Mouse (Mus musculus) heart, postnatal 0 days (tissue): ENCODE measurements around the gene Dcps.

Experiments
- CTCF ChIP-seq: IDR thresholded peaks from 2 replicates; pipeline ENCODE4 v1.5.1; 2016; ENCODE audit warnings: antibody characterized with exemption, control low read depth, low read depth
- EP300 ChIP-seq: IDR thresholded peaks from 2 replicates; pipeline ENCODE4 v1.6.1; 2016; ENCODE audit warnings: antibody characterized with exemption, low read depth

DNA sequence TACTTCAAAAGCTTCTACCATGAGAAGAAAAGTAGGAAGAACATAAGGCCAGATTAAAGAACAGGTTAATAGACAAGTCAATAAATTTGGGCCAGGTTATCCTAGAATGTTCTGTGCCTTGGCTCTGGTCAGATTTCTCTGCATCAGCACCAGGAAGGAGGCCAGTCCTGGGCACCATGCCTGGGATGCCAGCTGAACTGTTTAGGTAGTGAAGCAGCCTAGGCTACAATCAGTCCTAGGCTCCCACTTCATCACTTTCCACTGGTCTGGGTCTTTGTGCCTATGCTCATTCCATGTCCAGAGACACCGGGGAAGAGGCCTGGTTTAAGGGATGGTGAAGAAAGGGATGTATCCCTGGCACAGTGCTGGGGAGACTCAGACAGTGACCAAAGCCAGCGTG lies 28.6 kb upstream of the Dcps start:
- no peak for TF ChIP-seq EP300
- no peak for TF ChIP-seq CTCF
